Mouse (Mus musculus): ENCODE data around the gene Fbxo6. TPM values are rescaled to one million over a fixed set of nuclear protein-coding genes. Genes with fewer than 3 reads are reported as not detected.

Gene Fbxo6
- polyA plus RNA-seq, 1 experiment = 57.9 TPM

GRCm38 (mm10) chr4:148150953-148151266 is 1.0 kb downstream of the Fbxo6 start:
- TF ChIP-seq CTCF (IDR thresholded peaks at IDR 0.05; ENCODE audit: extremely low read depth, insufficient read length, insufficient replicate concordance, low read depth, low read length) (no peak), POLR2A (IDR thresholded peaks at IDR 0.05; ENCODE audit: low read depth, low read length) (no peak)
- 6% methylated on average over 3 of the region's 3 CpGs for WGBS
- Histone ChIP-seq H3K4me1 (ENCODE audit: control insufficient read depth, insufficient read depth, insufficient read length, low read length) (peaks cover 7% of the 10 kb centered on the region; the same call in 1 of the 2 replicates), H3K4me3 (ENCODE audit: low read depth, low read length) (no peak overlapping the region), H3K36me3 (ENCODE audit: control insufficient read depth, insufficient read depth, low read length) (peaks cover 8% of the 10 kb centered on the region), H3K27me3 (ENCODE audit: control insufficient read depth, insufficient read depth, low read length) (no peaks in the 10 kb centered on the region), H3K27ac (ENCODE audit: insufficient read depth, low read depth, low read length) (no peak overlapping the region)

GRCm38 (mm10) chr4:148150242-148150641 is 1.7 kb downstream of the Fbxo6 start:
- Histone ChIP-seq H3K4me3 (ENCODE audit: low read depth, low read length) (no peak overlapping the region), H3K27me3 (ENCODE audit: control insufficient read depth, insufficient read depth, low read length) (no peaks in the 10 kb centered on the region), H3K27ac (ENCODE audit: insufficient read depth, low read depth, low read length) (no peak overlapping the region), H3K4me1 (ENCODE audit: control insufficient read depth, insufficient read depth, insufficient read length, low read length) (peaks cover 7% of the 10 kb centered on the region; the same call in 1 of the 2 replicates), H3K36me3 (ENCODE audit: control insufficient read depth, insufficient read depth, low read length) (peaks cover 14% of the 10 kb centered on the region)
- 86% methylated on average over 7 of the region's 7 CpGs for WGBS
- TF ChIP-seq CTCF (IDR thresholded peaks at IDR 0.05; ENCODE audit: extremely low read depth, insufficient read length, insufficient replicate concordance, low read depth, low read length) (no peak), POLR2A (IDR thresholded peaks at IDR 0.05; ENCODE audit: low read depth, low read length) (no peak)

GRCm38 (mm10) chr4:148149540-148149939 is 2.4 kb downstream of the Fbxo6 start:
- Histone ChIP-seq H3K36me3 (ENCODE audit: control insufficient read depth, insufficient read depth, low read length) (peaks cover 15% of the 10 kb centered on the region), H3K4me3 (ENCODE audit: low read depth, low read length) (no peak overlapping the region), H3K4me1 (ENCODE audit: control insufficient read depth, insufficient read depth, insufficient read length, low read length) (peaks cover 7% of the 10 kb centered on the region; the same call in 1 of the 2 replicates), H3K27ac (ENCODE audit: insufficient read depth, low read depth, low read length) (no peak overlapping the region), H3K27me3 (ENCODE audit: control insufficient read depth, insufficient read depth, low read length) (no peaks in the 10 kb centered on the region)
- TF ChIP-seq CTCF (IDR thresholded peaks at IDR 0.05; ENCODE audit: extremely low read depth, insufficient read length, insufficient replicate concordance, low read depth, low read length) (no peak), POLR2A (IDR thresholded peaks at IDR 0.05; ENCODE audit: low read depth, low read length) (no peak)
- WGBS = 88% methylated on average over 12 of the region's 12 CpGs

GRCm38 (mm10) chr4:148147714-148148113 is 4.2 kb downstream of the Fbxo6 start:
- H3K27me3 ChIP-seq (ENCODE audit: control insufficient read depth, insufficient read depth, low read length) = no peaks in the 10 kb centered on the region
- TF ChIP-seq CTCF (IDR thresholded peaks at IDR 0.05; ENCODE audit: extremely low read depth, insufficient read length, insufficient replicate concordance, low read depth, low read length) (no peak), POLR2A (IDR thresholded peaks at IDR 0.05; ENCODE audit: low read depth, low read length) (no peak)
- H3K4me1 ChIP-seq (ENCODE audit: control insufficient read depth, insufficient read depth, insufficient read length, low read length) = peaks cover 7% of the 10 kb centered on the region; the same call in 1 of the 2 replicates
- H3K4me3 ChIP-seq (ENCODE audit: low read depth, low read length) = no peak overlapping the region
- peaks cover 15% of the 10 kb centered on the region for H3K36me3 ChIP-seq (ENCODE audit: control insufficient read depth, insufficient read depth, low read length)
- WGBS = 81% methylated on average over 2 of the region's 2 CpGs
- H3K27ac ChIP-seq (ENCODE audit: insufficient read depth, low read depth, low read length) = no peak overlapping the region

DNA sequence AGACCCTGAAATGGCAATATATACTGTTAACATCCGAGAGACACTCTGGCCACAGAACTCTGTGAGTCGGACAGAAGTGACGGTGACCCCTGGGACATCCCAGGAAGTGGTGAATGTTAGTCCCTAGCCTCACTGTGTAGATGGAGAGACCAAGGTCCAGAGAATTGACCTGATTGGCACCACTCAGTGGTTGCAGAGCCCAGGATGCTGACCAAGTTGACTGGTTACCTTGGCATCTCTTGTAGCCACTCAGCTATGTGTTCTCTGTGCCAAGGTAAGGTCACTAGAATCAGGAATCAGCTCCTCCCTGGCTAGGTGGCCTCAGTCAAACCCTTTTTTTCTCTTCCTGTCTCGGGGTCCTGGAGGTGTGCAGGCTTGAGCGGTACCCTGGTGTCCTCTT is 8.2 kb downstream of the Fbxo6 start:
- TF ChIP-seq POLR2A (IDR thresholded peaks at IDR 0.05; ENCODE audit: low read depth, low read length) = no peak
- no peak for TF ChIP-seq CTCF (IDR thresholded peaks at IDR 0.05; ENCODE audit: extremely low read depth, insufficient read length, insufficient replicate concordance, low read depth, low read length)
- Histone ChIP-seq H3K4me3 (ENCODE audit: low read depth, low read length) (no peak overlapping the region), H3K27ac (ENCODE audit: insufficient read depth, low read depth, low read length) (no peak overlapping the region), H3K36me3 (ENCODE audit: control insufficient read depth, insufficient read depth, low read length) (peaks cover 15% of the 10 kb centered on the region), H3K4me1 (ENCODE audit: control insufficient read depth, insufficient read depth, insufficient read length, low read length) (peaks cover 3% of the 10 kb centered on the region; the same call in 1 of the 2 replicates), H3K27me3 (ENCODE audit: control insufficient read depth, insufficient read depth, low read length) (no peaks in the 10 kb centered on the region)
- 87% methylated on average over 5 of the region's 5 CpGs for WGBS

DNA sequence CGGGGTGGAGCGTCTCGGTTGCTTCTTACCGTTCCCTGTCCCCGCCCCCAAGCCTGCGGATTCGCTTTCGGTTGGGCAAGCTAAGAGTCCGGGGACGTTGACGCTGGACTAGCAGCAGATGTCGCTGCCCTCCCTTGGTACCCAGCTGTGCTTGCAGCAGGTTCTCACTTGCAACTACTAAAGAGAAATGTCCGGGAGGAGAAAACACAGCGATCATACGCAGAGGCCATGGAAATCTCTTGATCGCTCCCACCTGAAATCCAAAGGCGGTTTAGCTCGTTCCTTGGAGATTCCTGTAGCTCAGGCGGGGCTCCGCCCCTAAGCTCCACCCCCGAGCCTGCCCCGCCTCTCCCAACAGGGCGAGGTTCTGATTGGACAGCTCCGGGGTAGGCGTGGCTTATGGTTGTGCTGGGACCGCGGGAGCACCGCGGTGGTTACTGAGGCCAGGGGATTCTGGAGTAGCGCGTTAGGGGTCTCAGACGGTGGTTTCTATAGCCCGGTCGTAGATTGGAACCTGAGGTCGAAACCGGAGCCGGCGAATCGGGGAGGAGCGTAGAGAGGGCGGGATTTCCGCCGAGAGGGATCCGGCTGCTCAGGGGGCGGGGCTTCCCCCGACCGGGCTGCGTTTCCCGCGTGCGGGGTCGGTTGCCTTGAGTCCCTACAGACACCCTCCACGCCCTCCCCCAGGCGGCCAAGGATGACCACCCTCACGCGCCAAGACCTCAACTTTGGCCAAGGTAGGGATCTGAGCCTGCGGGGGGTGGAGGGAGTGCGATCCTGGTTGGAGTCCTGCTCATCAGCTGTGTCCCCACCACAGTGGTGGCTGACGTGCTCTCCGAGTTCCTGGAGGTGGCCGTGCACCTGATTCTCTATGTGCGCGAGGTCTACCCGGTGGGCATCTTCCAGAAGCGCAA is 11.6 kb downstream of the Fbxo6 start:
- WGBS = under 1% methylated on average over 65 of the region's 65 CpGs
- Histone ChIP-seq H3K27me3 (ENCODE audit: control insufficient read depth, insufficient read depth, low read length) (no peaks in the 10 kb centered on the region), H3K4me1 (ENCODE audit: control insufficient read depth, insufficient read depth, insufficient read length, low read length) (no peaks in the 10 kb centered on the region), H3K36me3 (ENCODE audit: control insufficient read depth, insufficient read depth, low read length) (peaks cover 3% of the 10 kb centered on the region; the same call in 1 of the 2 replicates), H3K27ac (ENCODE audit: insufficient read depth, low read depth, low read length) (peak overlapping the region; percentile 81), H3K4me3 (ENCODE audit: low read depth, low read length) (peak overlapping the region; percentile 91)
- TF ChIP-seq CTCF (IDR thresholded peaks at IDR 0.05; ENCODE audit: extremely low read depth, insufficient read length, insufficient replicate concordance, low read depth, low read length) (peak; percentile 91), POLR2A (IDR thresholded peaks at IDR 0.05; ENCODE audit: low read depth, low read length) (peak; percentile 50)

GRCm38 (mm10) chr4:148139767-148140097 is 12.2 kb downstream of the Fbxo6 start:
- under 1% methylated on average over 12 of the region's 12 CpGs for WGBS
- peak overlapping the region; percentile 40 for H3K27ac ChIP-seq (ENCODE audit: insufficient read depth, low read depth, low read length)

More at GRCm38 (mm10) chr4:148139767-148140097, 12.2 kb downstream of the Fbxo6 start:
- no peaks in the 10 kb centered on the region for H3K4me1 ChIP-seq (ENCODE audit: control insufficient read depth, insufficient read depth, insufficient read length, low read length)
- no peak for TF ChIP-seq CTCF (IDR thresholded peaks at IDR 0.05; ENCODE audit: extremely low read depth, insufficient read length, insufficient replicate concordance, low read depth, low read length)
- H3K36me3 ChIP-seq (ENCODE audit: control insufficient read depth, insufficient read depth, low read length) = no peaks in the 10 kb centered on the region
- H3K27me3 ChIP-seq (ENCODE audit: control insufficient read depth, insufficient read depth, low read length) = no peaks in the 10 kb centered on the region; the same call in 1 of the 2 replicates
- peak overlapping the region; percentile 91 for H3K4me3 ChIP-seq (ENCODE audit: low read depth, low read length)
